Mouse (Mus musculus) hindlimb bud, embryonic 11.5 days (tissue): ENCODE data around the gene Tigd3.

Experiments used
- DNase-seq: peaks from one replicate; pipeline ENCODE4 v3.0.0-alpha.2; 2012; ENCODE audit warnings: low read depth, low spot score; ENCODE audit errors: extremely low spot score

Gene Tigd3

DNA sequence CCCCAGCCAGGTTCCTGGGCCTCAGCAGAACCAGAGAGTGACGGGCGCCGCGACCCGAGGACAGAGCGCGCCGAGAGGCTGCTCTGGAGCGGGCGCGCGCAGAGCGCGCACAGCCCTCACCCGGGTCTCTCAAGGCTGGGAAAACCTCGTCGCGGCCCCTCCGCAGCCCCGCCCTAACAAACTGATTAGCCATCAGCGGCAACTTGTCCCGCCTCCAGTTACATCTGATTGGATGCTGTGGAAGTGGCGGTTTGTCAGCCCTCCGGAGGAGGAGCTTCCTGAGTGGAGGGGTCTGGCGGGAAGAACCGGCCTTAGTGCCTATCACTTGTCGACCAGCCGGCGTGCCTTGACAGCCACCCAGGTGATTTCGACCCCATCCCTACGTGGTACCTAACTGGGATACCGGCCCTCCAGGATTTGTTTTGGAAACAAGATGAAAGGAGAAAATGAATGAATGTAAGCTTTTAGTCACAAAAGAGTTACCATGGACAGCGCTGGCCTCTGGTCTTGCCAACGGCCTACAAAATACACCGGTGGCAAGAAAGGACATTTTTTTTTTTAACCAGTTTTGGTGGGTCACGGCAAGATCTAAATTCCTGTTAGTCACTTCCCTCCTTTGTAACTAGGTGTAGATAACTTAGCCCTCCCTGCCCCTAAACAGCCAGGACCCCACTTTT is at the start of gene Tigd3:
Gene Tigd3, minus strand, starts transcription at position 148 of the 677 bp plus-strand sequence.
- DNase-seq, result peak; percentile 82

DNA sequence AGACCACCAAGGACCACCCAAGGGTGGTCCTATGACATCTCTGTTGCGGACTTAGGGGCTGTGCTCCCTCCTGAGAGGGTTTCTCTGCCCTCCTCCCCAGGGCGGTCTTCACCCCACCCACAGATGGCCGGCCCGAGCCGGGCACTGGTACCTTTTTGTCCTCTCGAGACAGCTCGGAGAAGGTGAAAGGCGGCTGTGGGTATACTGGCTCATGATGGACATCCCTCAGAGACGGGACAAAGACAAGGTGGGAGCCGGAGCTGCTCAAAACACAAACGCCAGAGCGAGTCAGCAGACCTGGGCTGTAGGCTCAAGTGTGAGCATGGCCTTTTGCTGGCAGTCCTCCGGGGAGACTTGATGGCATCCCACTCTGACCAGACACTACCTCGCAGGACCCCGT is 49.5 kb upstream of the Tigd3 start:
- DNase-seq, result no peak

DNA sequence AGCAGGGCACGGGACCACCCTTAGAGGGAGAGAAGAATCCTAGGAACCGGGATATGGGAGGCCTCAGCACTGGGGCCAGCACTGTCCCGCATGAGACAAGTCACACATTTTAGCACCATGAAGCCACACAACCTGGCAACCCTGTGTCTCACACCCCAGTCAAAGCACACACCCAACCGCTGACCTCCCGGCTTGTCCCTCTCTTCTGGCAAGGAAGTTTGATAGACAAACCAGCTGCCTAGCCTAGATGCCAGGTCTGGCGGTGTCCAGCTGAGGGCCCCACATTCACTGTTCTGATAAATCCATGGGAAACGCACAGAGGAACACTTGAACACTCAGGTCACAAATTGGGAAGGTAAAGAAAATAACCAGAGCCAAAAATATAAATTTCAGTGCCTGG is 48.6 kb upstream of the Tigd3 start:
- no peak for DNase-seq

DNA sequence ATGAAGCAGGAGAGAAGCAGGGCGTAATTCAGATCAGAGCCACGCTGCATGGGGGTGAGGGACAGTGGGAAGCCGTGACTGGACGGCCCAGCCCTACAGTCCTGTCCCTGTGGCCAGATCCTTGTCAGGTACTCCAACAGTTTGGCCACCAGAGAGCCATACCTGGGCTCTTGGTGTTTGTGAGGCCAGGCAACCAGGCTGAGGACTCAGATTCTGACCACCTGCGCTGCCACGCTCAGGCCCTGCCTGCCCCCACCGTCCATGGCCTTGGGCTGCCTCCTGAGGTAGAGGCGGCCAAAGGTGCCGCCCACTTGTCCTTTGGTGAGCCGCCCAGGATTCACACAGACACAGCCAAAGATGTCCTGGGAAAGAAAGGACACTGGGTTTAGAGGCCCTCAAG is 46.7 kb upstream of the Tigd3 start:
- no peak for DNase-seq

DNA sequence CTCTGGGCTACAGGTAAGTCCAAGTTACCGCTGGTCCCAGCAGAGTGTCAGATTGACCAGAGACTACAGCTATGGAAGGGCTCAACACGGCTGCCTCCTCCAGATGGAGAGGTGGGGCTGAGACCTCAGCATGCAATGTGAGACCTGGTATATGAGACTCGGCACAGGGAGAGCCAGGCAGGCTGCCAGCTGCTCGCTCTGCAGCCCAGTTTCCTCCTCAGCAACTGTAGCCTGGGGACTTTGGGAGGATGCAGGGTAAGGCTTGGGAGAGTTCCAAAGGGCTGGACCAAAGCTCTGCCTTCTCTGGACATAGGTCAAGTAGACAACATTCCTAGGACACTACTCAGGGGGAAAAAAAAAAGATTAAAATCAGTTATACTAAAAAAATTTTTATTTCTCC is 46.2 kb upstream of the Tigd3 start:
- no peak for DNase-seq

DNA sequence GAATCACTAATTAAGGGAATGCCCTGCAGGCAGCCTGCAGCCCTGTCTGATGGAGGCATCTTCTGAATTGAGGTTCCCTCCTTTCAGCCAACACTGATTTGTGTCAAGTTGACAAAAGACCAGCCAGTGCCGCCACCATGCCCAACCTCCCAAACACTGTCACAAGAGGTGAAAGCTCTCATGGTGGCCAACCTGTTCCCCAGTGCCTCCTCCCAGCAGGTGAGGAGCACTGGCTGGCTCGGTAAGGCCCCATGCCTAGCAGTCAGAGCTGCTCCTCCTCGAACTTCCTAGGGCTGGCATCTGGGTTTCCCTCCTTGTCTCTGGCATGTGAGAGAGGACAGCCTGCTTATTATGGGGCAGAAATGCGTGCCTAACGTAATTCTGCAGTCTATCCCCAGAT is 45.8 kb upstream of the Tigd3 start:
- DNase-seq, result no peak

DNA sequence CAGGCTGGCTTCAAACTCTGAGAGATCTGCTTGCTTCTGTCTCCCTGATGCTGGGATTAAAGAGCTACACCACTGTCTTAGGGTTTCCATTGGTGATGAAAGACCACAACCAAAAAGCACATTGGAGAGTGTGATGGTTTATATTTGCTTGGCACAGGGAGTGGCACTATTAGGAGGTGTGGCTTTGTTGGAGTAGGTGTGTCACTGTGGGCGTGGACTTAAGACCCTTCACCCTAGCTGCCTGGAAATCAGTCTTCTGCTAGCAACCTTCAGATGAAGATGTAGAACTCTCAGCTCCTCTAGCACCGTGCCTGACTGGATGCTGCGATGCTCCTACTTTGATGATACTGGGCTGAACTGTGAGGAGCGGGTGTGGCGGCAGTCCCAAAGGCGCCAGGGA is 44.6 kb upstream of the Tigd3 start:
- DNase-seq, result no peak

DNA sequence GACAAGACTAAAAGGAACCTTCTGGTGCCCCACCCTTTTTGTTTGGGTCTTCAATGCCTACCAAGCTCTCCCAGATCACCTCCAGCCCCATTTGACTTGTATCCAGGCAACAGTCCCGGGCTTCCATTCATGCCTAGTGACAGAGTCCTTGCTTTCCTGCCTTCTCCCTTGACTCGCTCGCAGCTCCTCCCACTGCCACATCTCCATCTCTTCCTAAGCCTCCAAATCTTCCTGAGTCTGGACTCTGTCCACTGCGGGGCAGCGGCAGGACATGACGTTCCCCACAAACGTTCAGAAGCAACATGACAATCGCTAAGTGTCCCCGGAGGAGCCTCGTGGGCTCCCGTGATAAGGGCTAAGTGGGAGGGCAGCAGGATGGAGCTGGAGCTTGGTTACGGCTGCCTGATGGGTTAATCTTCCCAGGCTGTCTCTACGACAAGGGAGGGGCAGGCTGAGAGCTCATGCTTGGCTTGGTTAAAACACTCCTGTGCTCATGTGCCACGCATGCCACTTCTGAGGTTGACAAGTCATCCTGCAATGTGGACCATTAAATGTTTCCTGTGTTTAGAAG is 44.0 kb upstream of the Tigd3 start:
- no peak for DNase-seq

DNA sequence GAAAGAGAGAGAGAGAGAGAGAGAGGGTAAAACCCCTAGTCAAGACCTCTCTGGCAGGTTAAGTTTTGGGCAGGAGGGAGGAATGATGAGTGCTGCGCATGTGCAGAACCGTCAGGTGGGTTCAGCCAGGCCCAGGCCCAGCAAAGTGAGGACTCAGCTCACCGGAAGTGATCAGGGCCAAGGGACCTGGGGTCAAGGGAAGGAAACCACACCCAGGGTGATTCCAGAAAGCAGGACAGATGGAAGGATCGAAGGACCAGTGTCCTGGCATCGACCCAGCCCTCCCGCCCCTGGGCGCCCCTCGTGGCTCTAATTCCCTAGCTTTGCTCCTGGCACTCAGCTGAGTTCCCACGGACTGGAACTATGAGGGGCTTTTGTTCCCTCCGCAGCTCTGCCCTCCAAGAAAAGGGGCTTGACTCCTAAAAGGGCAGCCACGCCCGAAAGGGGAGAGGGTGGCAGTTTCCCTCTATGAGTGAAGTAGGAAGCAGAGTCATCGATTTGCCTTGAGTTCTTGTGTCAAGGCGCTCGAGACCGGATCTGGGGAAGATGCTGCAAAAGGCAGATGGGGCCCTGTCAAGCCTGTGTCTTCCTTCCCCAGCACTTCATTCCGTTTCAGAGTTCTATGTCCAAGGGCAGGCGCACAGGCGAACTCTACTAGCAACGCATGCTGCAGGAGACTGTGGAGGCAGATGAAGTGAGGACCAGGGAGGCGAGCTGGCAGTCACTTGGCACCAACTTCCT is 43.3 kb upstream of the Tigd3 start:
- DNase-seq, result no peak

DNA sequence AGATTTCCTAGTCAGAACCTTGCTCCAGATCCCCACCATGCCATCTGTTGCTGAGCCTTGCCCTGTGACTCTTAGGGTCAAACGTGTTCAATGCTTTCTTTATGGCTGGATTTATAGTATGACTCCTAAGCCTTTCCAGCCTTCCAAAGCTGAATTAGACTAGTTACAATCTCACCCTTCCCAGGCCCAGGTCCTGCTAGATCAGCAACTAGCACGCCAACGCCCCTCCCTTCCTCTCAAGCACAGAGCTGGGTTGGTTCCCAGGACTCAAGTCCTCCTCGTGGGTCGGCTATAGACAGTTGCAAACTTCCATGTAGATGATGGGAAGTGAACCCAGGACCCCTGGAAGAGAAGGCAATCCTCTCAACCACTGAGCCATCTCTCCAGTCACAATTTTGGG is 41.7 kb upstream of the Tigd3 start:
- DNase-seq, result no peak

DNA sequence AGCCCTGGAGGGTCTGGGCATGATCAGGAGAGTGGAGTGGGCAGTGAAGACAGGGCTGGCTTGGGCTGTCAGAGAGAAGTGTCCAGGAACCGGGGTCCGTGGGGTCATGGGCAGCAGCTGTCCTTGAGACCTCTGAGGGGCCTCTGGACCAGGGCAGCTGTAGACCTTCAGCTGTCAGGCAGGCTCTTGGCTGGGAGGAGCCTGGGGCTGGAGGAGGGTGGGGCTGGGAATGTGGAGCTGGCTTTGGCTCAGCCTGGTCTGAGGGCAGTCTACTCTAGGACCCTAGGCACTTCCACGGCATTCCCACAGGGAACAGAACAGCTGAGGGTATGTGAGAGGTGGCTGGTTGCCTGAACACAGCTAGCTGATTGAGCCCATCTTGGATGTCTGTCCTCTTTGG is 41.3 kb upstream of the Tigd3 start:
- no peak for DNase-seq

DNA sequence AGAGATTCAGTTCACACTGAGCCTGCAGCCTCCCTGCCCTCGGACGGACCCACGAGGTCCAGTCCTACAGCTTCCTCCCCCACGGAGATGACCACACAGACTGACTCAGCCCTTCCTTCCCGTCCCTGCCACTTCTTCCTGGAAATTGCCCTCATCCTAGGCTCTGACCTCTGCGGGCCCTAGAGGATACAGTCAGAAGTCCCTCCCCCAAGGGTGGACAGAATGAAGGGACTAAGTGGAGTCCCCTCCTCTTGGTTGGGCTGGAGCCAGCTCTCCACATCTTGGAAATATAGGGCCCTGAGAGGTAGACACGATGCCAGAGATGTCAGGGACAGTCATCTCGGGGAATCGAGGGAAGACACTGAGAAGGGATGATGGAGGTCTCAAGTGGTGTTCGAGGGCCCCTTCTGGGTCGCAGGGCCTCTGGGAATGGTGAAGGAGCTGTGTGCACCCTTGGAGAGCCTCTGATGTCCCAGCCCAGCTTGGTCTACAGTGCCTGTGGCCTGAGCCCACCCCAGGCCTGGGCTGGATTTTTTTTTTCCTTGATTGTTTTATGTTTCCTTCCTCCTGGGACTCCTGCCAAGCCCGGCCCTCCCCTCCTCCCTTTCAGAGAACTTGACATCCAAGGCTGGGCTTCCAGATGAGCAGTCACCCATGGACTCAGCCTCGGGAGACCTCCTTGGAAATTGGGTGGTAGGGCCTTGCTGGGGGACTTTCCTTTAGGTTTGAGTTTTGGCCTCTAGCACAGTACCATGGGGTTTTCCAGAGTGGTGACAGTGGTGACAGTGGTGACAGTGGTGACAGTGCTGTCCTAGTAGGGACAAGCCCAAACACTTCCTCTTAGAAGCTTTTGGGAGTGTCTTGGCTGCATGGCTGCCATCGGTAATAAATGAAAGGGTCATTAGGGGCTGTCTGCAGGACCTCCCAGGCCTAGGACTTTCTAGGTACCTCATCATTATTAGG is 36.0 kb upstream of the Tigd3 start:
- DNase-seq, result no peak

DNA sequence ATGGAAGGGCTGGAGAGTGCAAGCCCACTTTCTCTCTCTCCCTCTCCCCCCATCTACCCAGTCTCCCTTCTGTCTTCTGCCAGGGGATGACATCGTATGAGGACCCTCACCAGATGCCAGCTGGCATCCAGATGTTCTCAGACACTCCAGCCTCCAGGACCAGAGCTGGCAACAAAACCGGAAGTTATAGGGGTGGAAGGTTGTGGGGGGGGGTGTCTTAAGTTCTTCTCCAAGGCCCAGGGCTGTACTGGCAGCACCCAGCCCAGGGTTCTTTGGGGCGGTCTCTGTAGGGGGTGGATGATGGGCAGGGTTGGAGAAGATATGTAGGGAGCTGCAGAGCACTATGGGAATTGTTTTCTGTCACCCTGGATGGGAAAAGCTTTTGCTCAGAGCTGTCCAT is 34.6 kb upstream of the Tigd3 start:
- no peak for DNase-seq

DNA sequence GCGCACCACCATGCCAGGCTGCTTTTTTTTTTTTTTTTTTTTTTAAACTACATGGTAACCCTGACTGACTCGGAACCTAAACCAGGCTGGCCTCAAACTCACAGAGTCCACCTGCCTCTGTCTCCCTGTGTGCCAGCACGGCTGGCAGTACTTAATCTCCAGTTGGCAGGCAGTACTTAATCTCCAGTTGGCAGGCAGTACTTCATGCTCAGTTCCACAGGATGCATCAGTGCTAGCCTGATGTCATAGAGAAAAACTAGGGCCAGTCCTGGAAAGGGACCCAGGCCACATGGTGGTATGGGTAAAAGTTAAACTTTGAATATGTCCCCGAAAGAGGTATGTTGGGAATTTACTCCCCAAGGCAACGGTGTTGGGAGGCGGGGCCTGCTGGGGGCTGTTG is 34.2 kb upstream of the Tigd3 start:
- DNase-seq, result no peak

DNA sequence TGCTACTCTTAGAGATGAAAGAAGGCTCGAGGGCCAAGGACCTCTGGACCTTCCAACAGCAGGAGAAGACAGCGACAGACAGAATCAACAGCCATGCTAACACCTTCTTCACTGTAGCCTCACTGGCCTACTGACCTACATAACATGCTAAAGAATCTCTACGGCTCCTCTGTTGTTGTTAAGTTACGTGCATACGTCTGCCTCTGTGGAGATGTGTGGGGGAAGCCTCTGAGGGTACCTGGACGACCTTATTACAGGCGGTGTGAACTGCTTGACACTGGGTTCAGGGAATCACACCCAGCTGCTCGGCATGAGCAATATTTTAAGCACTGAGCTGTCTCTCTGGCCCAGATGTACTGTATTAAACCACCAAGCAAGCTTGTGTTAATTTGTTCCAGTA is 33.6 kb upstream of the Tigd3 start:
- DNase-seq, result no peak

DNA sequence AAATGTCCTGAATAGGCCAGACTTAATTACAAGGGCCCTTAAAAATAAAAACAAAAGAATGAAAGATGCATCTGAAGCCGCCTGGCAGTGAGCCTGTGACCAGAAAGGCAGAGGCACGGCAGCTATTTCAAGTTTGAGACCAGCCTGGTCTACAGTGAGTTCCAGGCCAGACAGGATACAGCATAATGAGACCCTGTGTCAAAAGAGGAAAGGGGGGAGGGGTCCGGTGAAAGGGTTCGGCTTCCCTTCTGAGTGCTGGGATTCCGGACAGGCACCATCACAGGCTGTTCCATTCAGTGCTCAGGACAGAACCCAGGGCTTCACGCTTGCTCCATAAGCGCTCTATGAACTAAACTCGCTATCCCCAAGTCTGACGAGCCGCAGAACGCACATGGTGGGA is 33.1 kb upstream of the Tigd3 start:
- no peak for DNase-seq

DNA sequence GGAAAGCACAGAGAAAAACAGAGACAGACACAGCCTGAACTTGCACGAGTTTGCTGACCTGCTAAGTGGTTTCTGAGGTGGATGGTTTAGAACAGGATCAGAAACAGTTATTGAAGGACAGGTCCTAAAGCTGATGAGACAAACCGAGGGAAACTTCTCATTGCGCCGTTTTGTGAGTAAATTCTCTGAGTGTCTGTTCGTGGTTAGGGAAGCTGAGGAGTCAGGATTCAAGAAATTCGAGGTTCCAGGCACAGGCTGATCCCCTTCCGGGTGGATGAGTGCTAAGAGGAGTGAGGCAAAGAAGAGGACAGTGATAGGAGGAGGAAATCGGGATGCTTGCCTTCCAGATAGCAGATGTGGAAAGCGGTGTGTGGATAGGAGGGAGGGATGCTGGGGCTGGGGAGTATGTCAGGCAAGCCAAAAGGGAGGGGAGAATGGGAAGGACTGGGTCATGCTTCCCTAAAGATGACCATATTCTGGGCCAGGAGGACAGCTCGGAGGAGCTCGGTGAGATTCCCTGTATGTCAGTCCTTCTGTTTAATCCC is 31.4 kb upstream of the Tigd3 start:
- DNase-seq, result no peak

DNA sequence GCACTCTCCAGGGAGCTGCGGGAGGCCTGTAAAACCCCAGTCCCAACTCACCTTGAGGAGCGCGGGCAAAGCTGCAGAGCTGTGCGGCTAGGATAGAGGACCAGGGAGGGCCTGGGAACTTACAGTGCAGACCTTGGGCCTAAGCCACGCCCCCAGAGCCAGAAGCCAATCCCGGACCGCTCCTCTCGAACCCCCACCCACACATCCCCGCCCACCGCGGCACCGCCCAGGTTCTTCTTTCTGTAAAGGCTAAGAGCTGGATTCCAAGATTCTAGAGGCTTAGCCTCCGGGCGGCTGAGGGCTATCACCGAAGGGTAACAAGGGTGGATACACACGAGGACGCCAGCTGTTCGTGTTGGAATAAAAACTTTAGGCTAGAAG is 30.8 kb upstream of the Tigd3 start, which contains the start of gene Cdc42ep2:
Gene Cdc42ep2, minus strand, starts transcription at position 104 of the 381 bp plus-strand sequence.
- peak; percentile 73 for DNase-seq

DNA sequence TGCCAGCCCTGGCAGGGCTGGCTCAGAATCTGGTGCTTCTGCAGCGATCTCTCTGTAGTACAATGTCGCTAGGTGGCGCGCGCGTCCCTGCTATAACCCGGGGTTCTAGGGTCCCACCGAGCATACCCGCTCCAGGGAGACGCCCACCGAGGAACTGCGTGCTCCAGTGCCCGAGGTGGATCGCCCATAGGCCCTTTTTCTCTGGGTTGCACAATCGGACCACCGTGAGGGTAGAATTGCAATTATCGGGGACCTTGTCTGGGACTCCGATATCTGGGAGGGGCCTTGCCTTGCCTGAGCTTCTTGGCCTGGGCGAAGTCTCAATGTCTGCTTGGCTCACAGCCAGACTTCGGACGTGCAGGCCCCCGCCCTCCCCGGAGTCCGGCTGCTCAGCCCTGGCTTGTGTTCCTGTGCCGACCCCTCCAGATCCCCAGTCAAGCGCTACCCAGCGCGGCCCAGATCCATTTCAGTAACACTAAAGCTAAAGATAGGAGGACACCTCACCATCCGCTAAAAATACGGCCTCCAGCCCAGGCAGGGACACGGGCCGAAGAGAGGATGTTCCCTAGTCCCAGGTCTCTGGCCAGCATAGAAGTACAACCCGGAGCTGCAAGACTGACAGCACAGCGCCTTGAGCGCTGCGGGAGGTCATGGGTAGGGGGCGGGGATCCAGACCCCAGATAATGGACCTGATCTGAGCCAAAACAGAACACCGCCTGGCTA is 30.2 kb upstream of the Tigd3 start:
- peak; percentile 53 for DNase-seq

DNA sequence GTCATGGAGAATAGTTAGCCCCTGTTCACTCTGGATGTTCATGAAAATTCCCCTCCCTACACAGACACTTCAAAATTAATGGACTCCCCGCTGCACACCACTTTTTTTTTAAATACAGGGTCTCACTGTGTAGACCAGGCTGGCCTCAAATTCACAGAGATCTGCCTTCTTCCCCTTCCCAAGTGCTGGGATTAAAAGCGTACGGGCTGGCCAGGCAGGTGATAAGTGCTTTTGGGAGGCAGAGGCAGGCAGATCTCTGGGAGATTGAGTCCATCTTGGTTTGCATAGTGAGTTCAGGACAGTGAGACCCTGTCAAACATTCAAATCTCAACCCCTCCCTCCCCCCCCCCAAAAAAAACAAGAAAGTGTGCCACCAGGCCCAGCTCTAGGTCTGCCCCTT is 29.0 kb upstream of the Tigd3 start:
- DNase-seq, result no peak
